Mouse (Mus musculus) heart, embryonic 14.5 days (tissue): Measurements from ENCODE around the gene Usp38. TPM values are rescaled to one million over a fixed set of nuclear protein-coding genes. Genes with fewer than 3 reads are reported as not detected.

Experiments used
- ATAC-seq: fragments of 200-750 bp; cut with Nextera tagmentation; 2 replicates; pipeline ENCODE4 v1.8.0; 2017; ENCODE audit warnings: low read depth, moderate TSS enrichment; ENCODE audit not compliant: insufficient number of reproducible peaks, insufficient read depth, low FRiP score
- H3K27ac ChIP-seq, 2 experiments: fragments of 200-500 bp in 1 of 2; fragments of 300-500 bp in 1 of 2; sonication (generic) in 1 of 2; replicated peaks in 1 of 2; 2 replicates each; pipeline ENCODE4 v1.5.1; 2012 to 2014; ENCODE audit warnings: low read depth in 2 of 2, low read length in 2 of 2, control low read depth in 1 of 2, mild to moderate bottlenecking in 1 of 2, mixed read lengths in 1 of 2; ENCODE audit not compliant: control insufficient read depth in 1 of 2, insufficient read depth in 1 of 2
- H3K27me3 ChIP-seq: fragments of 300-500 bp; sonication (generic); 2 replicates; pipeline ENCODE4 v1.6.1; 2014; ENCODE audit warnings: mild to moderate bottlenecking, low read length, control low read depth; ENCODE audit not compliant: control insufficient read depth, insufficient read depth
- H3K36me3 ChIP-seq: fragments of 300-500 bp; sonication (generic); 2 replicates; pipeline ENCODE4 v1.6.1; 2014; ENCODE audit warnings: mild to moderate bottlenecking, control low read depth, low read length, mixed read lengths; ENCODE audit not compliant: control insufficient read depth, insufficient read depth
- H3K4me1 ChIP-seq, 2 experiments: fragments of 200-500 bp in 1 of 2; fragments of 300-500 bp in 1 of 2; sonication (generic) in 1 of 2; 2 replicates each; pipeline ENCODE4 v1.6.1; 2012 to 2014; ENCODE audit warnings: low read length in 2 of 2, control low read depth in 1 of 2, mixed read lengths in 1 of 2; ENCODE audit not compliant: control insufficient read depth in 2 of 2, insufficient read depth in 2 of 2
- H3K4me2 ChIP-seq: fragments of 300-500 bp; sonication (generic); 2 replicates; pipeline ENCODE4 v1.6.1; 2014; ENCODE audit warnings: mild to moderate bottlenecking, low read length
- H3K4me3 ChIP-seq, 2 experiments: fragments of 200-500 bp in 1 of 2; fragments of 300-500 bp in 1 of 2; sonication (generic) in 1 of 2; 2 replicates each; pipeline ENCODE4 v1.5.1; 2012 to 2014; ENCODE audit warnings: low read length in 2 of 2, mild to moderate bottlenecking in 2 of 2, control low read depth in 1 of 2, low read depth in 1 of 2, moderate library complexity in 1 of 2; ENCODE audit not compliant: control insufficient read depth in 1 of 2, insufficient read depth in 1 of 2
- H3K9ac ChIP-seq: fragments of 300-500 bp; sonication (generic); 2 replicates; pipeline ENCODE4 v1.6.1; 2014; ENCODE audit warnings: mild to moderate bottlenecking, low read length
- H3K9me3 ChIP-seq: fragments of 300-500 bp; sonication (generic); 2 replicates; pipeline ENCODE4 v1.6.1; 2016; ENCODE audit warnings: low read length, control low read depth; ENCODE audit not compliant: control insufficient read depth
- WGBS: fragments of 180-500 bp; shearing (Covaris S2); extraction: QIAGEN DNeasy Blood & Tissue Kit; methylation state at CpG from one replicate; pipeline ENCODE4 v1.1.7; 2014; 5-methylcytosine and 5-hydroxymethylcytosine counted together
- polyA plus RNA-seq: library from polyadenylated mRNA; unstranded; fragments of >200 nt; fragmentation: Nextera tagmentation; extraction: Ambion mirVana; gene quantifications from 2 replicates; pipeline ENCODE4 v1.2.1, GENCODE M21; 2014

Gene Usp38
- polyA plus RNA-seq, 1 experiment from 2014 or later = 19.3 TPM

DNA sequence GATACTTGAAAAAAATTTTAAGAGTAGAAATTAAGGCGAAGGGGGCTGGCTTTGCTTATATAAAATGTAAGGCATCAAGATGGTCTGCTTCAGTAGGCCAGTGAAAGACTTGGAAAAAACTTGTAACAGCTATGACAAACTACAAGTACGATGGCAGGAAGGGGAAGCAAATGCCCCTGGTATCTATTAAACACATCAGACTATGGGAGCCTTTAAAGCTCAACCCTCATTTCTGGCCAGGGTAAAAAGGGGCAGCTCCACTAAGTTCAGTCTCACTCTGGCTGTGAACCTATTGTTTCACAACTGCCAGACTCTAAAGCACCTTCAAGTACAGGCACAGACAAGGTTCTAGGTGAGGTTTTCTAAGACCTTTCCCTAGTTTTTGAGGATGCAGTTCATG, 2.0 kb downstream of the Usp38 start:
- Histone ChIP-seq H3K4me1 (peaks cover 0 to 35% of the 10 kb centered on the region in 2 experiments; a peak in 3 of 4 replicates), H3K9ac (peak overlapping the region; percentile 93), H3K27ac (no peak overlapping the region), H3K27me3 (no peaks in the 10 kb centered on the region), H3K36me3 (peaks cover 36% of the 10 kb centered on the region), H3K4me3 (peak overlapping the region; percentile 10 to 93; a peak in 3 of 4 replicates), H3K9me3 (no peaks in the 10 kb centered on the region), H3K4me2 (peak overlapping the region; percentile 98)
- ATAC-seq = no peak
- 53% methylated on average over 2 of the region's 2 CpGs for WGBS

DNA sequence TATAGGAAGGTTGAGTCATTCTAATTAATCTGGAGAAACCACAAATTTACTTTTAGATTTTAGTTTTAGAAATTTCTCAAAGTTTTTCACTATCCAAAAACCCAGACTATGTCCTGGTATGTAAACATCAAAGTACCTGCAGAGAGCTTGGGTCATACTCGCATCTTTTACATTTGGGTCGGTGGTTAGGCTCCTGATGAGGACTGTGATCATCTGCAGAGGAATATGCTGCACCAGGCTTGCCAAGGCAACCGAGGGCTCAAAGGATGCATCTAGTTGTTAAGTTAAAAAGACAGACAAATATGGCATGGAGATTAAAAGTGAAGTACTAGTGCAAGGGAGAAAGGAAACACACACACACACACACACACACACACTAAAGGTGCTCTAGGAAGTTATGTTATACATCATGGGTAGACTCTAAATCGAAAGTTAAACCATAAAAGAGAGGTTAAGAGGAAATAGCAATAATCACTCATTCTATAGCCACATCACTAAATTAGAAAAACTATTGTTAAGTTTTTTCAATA, 2.6 kb downstream of the Usp38 start:
- peak overlapping the region; percentile 3; the same call in 1 of the 2 replicates for H3K9ac ChIP-seq

DNA sequence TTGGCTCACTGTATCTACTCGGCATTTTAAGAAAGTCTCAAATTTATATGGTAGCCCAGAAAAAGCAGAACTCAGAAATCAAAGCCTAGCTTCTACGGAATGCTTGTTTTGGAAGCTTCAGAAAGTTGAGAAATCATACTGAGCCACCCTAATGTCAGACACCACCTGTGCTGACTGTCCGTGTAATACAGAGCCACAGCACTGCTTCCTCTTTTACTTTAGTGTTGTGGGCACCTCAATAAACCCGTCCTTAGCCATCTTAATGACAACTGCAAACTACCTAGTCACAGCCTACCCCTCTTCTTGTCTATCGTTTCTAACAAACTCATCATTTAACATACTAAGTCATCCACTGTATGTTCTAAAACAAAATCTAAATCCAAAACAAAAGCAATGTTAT, 4.3 kb downstream of the Usp38 start:
- no peak overlapping the region for H3K27ac ChIP-seq
- WGBS = 81% methylated on average over 5 of the region's 5 CpGs
- peak overlapping the region; percentile 14; the same call in 1 of the 2 replicates for H3K4me2 ChIP-seq
- no peaks in the 10 kb centered on the region for H3K27me3 ChIP-seq
- H3K4me1 ChIP-seq = peaks cover 0 to 31% of the 10 kb centered on the region in 2 experiments; a peak in 3 of 4 replicates
- peaks cover 54% of the 10 kb centered on the region for H3K36me3 ChIP-seq
- no peak overlapping the region for H3K4me3 ChIP-seq
- ATAC-seq = no peak
- H3K9ac ChIP-seq = no peak overlapping the region
- H3K9me3 ChIP-seq = no peaks in the 10 kb centered on the region

More for the DNA sequence above, 2.6 kb downstream of the Usp38 start:
- H3K27me3 ChIP-seq = no peaks in the 10 kb centered on the region
- H3K27ac ChIP-seq = no peak overlapping the region
- no peaks in the 10 kb centered on the region for H3K9me3 ChIP-seq
- 63% methylated on average over 4 of the region's 4 CpGs for WGBS
- peaks cover 0 to 35% of the 10 kb centered on the region in 2 experiments; a peak in 3 of 4 replicates for H3K4me1 ChIP-seq
- H3K4me3 ChIP-seq = peak overlapping the region; percentile 28 to 93; a peak in 3 of 4 replicates
- no peak for ATAC-seq
- H3K36me3 ChIP-seq = peaks cover 40% of the 10 kb centered on the region
- H3K4me2 ChIP-seq = peak overlapping the region; percentile 98

DNA sequence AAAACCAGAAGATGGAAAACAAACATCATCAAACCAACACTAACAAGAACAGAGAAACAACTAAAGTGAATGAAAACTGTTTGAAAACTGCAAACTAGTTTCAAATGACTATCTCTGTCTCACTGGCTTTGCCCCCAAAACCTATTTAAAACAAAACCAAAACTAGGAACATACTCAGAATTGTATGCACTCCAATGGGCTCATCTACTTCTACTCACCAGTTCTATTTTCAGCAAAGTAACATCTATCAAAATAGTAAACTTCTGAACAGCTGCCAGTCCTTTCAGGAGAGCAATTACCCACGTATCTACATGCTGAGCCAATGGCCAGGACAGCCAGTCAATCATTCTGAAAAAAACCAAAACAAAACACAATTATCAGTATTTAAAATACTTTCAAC, 9.6 kb downstream of the Usp38 start:
- H3K9me3 ChIP-seq = no peaks in the 10 kb centered on the region

DNA sequence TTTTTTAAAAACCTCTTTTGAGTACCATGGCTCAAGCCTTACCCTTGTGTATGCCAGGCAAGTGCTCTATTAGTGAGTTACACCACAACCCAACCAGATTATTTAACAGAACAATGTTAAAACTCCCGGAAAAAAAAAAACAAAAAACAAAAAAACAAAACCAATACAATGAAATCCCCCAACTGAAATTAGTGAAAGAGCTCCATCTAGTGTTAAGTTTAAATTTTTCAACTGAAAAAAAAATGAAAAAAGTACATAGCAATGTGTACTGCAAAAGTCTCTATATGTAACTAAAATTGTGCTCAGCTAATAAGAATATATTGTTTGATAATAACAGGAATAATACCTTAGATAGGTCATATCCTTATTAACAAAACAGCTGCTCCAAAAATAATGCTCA, 18.1 kb downstream of the Usp38 start:
- Histone ChIP-seq H3K27me3 (no peaks in the 10 kb centered on the region), H3K4me3 (no peak overlapping the region), H3K9ac (no peak overlapping the region), H3K9me3 (no peaks in the 10 kb centered on the region), H3K36me3 (peaks cover 89% of the 10 kb centered on the region), H3K27ac (no peak overlapping the region), H3K4me1 (no peaks in the 10 kb centered on the region), H3K4me2 (no peak overlapping the region)
- ATAC-seq = no peak
- WGBS = 26% methylated on average over 1 of the region's 1 CpGs

More for the DNA sequence above, 9.6 kb downstream of the Usp38 start:
- H3K9ac ChIP-seq = no peak overlapping the region
- peaks cover 82% of the 10 kb centered on the region for H3K36me3 ChIP-seq
- no peak for ATAC-seq
- WGBS = 69% methylated on average over 1 of the region's 1 CpGs
- no peaks in the 10 kb centered on the region for H3K4me1 ChIP-seq
- H3K4me3 ChIP-seq = no peak overlapping the region
- H3K27me3 ChIP-seq = no peaks in the 10 kb centered on the region
- no peak overlapping the region for H3K27ac ChIP-seq
- H3K4me2 ChIP-seq = no peak overlapping the region

DNA sequence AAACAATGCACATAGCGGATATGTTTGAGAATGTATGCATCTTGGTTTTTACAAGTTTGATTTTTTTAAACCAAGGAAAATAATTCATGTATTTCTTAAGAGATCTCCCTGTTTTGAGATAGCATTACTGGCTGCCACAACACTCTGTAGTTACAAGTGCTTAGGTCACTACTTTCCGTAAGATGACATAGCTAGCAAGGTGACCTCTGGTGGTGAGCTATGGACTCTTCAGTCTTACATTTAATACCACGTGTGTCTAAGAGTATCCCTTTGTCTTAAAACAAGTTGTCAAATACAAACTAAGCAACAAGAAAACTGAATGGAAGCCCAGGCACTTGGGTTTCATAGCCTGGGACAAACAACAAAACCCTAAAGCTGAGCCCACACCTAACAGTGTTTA, 22.8 kb downstream of the Usp38 start:
- Histone ChIP-seq H3K27ac (no peak overlapping the region), H3K36me3 (peaks cover 90% of the 10 kb centered on the region), H3K9ac (no peak overlapping the region), H3K9me3 (no peaks in the 10 kb centered on the region), H3K27me3 (no peaks in the 10 kb centered on the region), H3K4me3 (no peak overlapping the region), H3K4me2 (no peak overlapping the region), H3K4me1 (no peaks in the 10 kb centered on the region)
- whole genome bisulfite sequencing = 40% methylated on average over 3 of the region's 3 CpGs
- ATAC-seq = no peak

DNA sequence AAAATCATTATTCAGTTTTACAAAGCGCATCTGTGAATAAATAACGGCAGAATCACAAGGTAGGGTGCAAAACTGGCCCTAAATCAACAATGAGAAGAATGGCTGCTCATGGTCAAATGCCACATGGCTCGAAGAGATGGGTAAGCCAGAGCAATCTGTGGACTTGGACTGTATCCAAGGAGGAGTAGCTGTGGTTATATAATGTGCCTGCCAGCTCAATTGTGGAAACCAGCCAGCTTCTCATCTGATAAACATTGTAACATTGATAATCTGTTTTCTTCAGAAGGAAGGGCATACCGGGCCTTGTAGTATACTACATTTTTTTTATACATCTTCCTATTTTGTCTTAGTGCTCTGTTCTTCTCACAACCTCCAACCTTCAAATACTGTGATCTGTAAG, 31.9 kb downstream of the Usp38 start:
- H3K27me3 ChIP-seq = no peaks in the 10 kb centered on the region
- H3K36me3 ChIP-seq = peaks cover 80% of the 10 kb centered on the region
- H3K9ac ChIP-seq = no peak overlapping the region
- H3K4me3 ChIP-seq = no peak overlapping the region
- ATAC-seq = no peak
- 47% methylated on average over 4 of the region's 4 CpGs for WGBS
- H3K4me2 ChIP-seq = no peak overlapping the region
- H3K4me1 ChIP-seq = peaks cover 0 to 7% of the 10 kb centered on the region in 2 experiments; a peak in 1 of 4 replicates
- H3K27ac ChIP-seq = no peak overlapping the region
- H3K9me3 ChIP-seq = no peaks in the 10 kb centered on the region

DNA sequence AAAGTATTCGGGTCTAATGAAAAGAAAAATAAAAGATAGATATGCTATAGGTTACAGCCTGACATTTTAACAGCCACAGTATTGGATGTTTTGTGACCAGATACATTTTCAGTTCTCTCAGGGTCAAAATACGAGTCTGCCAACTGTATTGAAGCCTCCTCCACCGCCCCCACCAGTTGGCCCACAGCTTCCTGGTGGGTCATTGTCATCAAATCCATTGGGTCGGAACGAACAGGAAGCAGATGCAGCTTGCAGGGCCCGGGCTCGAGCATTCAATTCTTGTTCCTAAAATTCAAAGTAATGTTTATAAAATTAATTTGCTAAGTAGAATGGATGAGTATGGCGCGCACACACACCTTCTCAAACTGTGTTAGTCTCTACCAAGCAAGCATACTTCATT, 33.0 kb downstream of the Usp38 start:
- WGBS = 83% methylated on average over 9 of the region's 9 CpGs
- H3K36me3 ChIP-seq = peaks cover 68% of the 10 kb centered on the region

More for the DNA sequence above, 33.0 kb downstream of the Usp38 start:
- Histone ChIP-seq H3K4me3 (no peak overlapping the region), H3K27ac (no peak overlapping the region), H3K4me2 (no peak overlapping the region), H3K4me1 (peaks cover 0 to 7% of the 10 kb centered on the region in 2 experiments; a peak in 1 of 4 replicates), H3K27me3 (no peaks in the 10 kb centered on the region), H3K9me3 (no peaks in the 10 kb centered on the region), H3K9ac (no peak overlapping the region)
- ATAC-seq = no peak
